In genomic region chr5:31452562-31452878, GRCm38 (mm10) we compare ENCODE assay signal across 8 mouse cellular contexts. TPM values are rescaled to one million over a fixed set of nuclear protein-coding genes. Genes with fewer than 3 reads are reported as not detected.
DNase-seq lines count a peak whose midpoint lies in the region; ATAC-seq and TF ChIP-seq lines count a peak whose summit lies in the region.

No protein-coding gene starts in this region.

- no peak for DNase-seq in lung, embryonic 14.5 days
- no peak for DNase-seq in lung, postnatal 10 days
- no peak for DNase-seq in limb, embryonic 14.5 days (ENCODE audit: low spot score)
- no peak for DNase-seq in urinary bladder, postnatal 25 days (ENCODE audit: low spot score)
- no peak for DNase-seq in frontal cortex, postnatal 36 days (ENCODE audit: low spot score in 2 of 2)
- no peak for DNase-seq in gastrocnemius, postnatal 10 days

- H3K27me3 ChIP-seq in lung, embryonic 14.5 days (ENCODE audit: insufficient read depth, low read length): no peaks in the 10 kb centered on the region
- H3K27me3 ChIP-seq in erythroblast, embryonic 14.5 days (ENCODE audit: control insufficient read depth): no peaks in the 10 kb centered on the region
- H3K27me3 ChIP-seq in limb, embryonic 14.5 days (ENCODE audit: control insufficient read depth, insufficient read depth, low read length): no peaks in the 10 kb centered on the region

- TF ChIP-seq CTCF in lung, embryonic 14.5 days (IDR thresholded peaks at IDR 0.05; ENCODE audit: low read depth): no peak
- TF ChIP-seq CTCF in olfactory bulb, adult 2 months (IDR thresholded peaks at IDR 0.05; ENCODE audit: insufficient read depth, low read depth, low read length): no peak

- peak overlapping the region; percentile 85 for H3K4me2 ChIP-seq in lung, embryonic 14.5 days
- peak overlapping the region; percentile 65 for H3K4me2 ChIP-seq in limb, embryonic 14.5 days (replicated peaks; ENCODE audit: low read depth, low read length, severe bottlenecking)

- no peaks in the 10 kb centered on the region for H3K9me3 ChIP-seq in lung, embryonic 14.5 days (ENCODE audit: low read depth, low read length)
- no peaks in the 10 kb centered on the region for H3K9me3 ChIP-seq in erythroblast, embryonic 14.5 days (ENCODE audit: control insufficient read depth, low read length)
- H3K9me3 ChIP-seq in limb, embryonic 14.5 days (ENCODE audit: control insufficient read depth, low read length): no peaks in the 10 kb centered on the region

- TF ChIP-seq POLR2A in limb, embryonic 14.5 days (IDR thresholded peaks at IDR 0.05; ENCODE audit: borderline replicate concordance, extremely low read depth, insufficient read depth, insufficient read length): 0 out of 2 replicates have a peak, but pooled peaks have one; percentile 13
- TF ChIP-seq POLR2A in olfactory bulb, adult 2 months (IDR thresholded peaks at IDR 0.05; ENCODE audit: insufficient read depth, low read depth, low read length): no peak

- peak overlapping the region; percentile 73 for H3K9ac ChIP-seq in lung, embryonic 14.5 days
- H3K9ac ChIP-seq in limb, embryonic 14.5 days (ENCODE audit: low read depth, low read length, severe bottlenecking): peak overlapping the region; percentile 66

- no peaks in the 10 kb centered on the region for H3K36me3 ChIP-seq in lung, embryonic 14.5 days (ENCODE audit: insufficient read depth)
- peaks cover 7% of the 10 kb centered on the region for H3K36me3 ChIP-seq in erythroblast, embryonic 14.5 days (ENCODE audit: control insufficient read depth)
- no peaks in the 10 kb centered on the region for H3K36me3 ChIP-seq in limb, embryonic 14.5 days (ENCODE audit: control insufficient read depth, insufficient read depth, low read length)

- no peak for ATAC-seq in lung, embryonic 14.5 days (ENCODE audit: insufficient read depth)
- no peak for ATAC-seq in limb, embryonic 14.5 days (ENCODE audit: low FRiP score, low read depth)

- H3K4me3 ChIP-seq in lung, embryonic 14.5 days (ENCODE audit: low read depth, low read length): peak overlapping the region; percentile 50
- H3K4me3 ChIP-seq in erythroblast, embryonic 14.5 days (replicated peaks): peak overlapping the region; percentile 77
- H3K4me3 ChIP-seq in limb, embryonic 14.5 days (replicated peaks; ENCODE audit: low read length): peak overlapping the region; percentile 50
- H3K4me3 ChIP-seq in olfactory bulb, adult 2 months (ENCODE audit: insufficient read depth, low read depth, low read length): peak overlapping the region; percentile 70

- 0 out of 2 replicates have a peak, but pooled peaks cover 5% of the 10 kb centered on the region for H3K4me1 ChIP-seq in lung, embryonic 14.5 days (ENCODE audit: insufficient read depth)
- peaks cover 26% of the 10 kb centered on the region for H3K4me1 ChIP-seq in erythroblast, embryonic 14.5 days (ENCODE audit: control insufficient read depth)
- H3K4me1 ChIP-seq in limb, embryonic 14.5 days (ENCODE audit: control insufficient read depth, insufficient read depth, low read length): peaks cover 11% of the 10 kb centered on the region
- peaks cover 2% of the 10 kb centered on the region; the same call in 1 of the 2 replicates for H3K4me1 ChIP-seq in olfactory bulb, adult 2 months (ENCODE audit: control insufficient read depth, insufficient read depth, low read length)

- peak overlapping the region; percentile 42; the same call in 1 of the 2 replicates for H3K27ac ChIP-seq in lung, embryonic 14.5 days (ENCODE audit: low read depth)
- H3K27ac ChIP-seq in limb, embryonic 14.5 days (replicated peaks; ENCODE audit: low read depth, low read length): no peak overlapping the region; the same call in 1 of the 2 replicates
- H3K27ac ChIP-seq in olfactory bulb, adult 2 months (ENCODE audit: insufficient read depth, low read depth, low read length): no peak overlapping the region

- 0% methylated on average over 11 of the region's 11 CpGs for WGBS in lung, embryonic 14.5 days
- 4% methylated on average over 11 of the region's 11 CpGs for WGBS in limb, embryonic 14.5 days
- WGBS in olfactory bulb, adult 2 months: under 1% methylated on average over 11 of the region's 11 CpGs

RNA-seq across cellular contexts. Expression of gene Zfp512, which starts 0.3 kb away (rescaled TPM):
- 50.1 and 51.8 TPM in 2 replicates for polyA plus RNA-seq in lung, embryonic 14.5 days (2014; fragmentation: Nextera tagmentation; extraction: Ambion mirVana)
- polyA plus RNA-seq in erythroblast, embryonic 14.5 days (2012): 0.64 and 0.87 TPM in 2 replicates
- 40.9 and 41.5 TPM in 2 replicates for polyA plus RNA-seq in limb, embryonic 14.5 days (2012; rRNA removed)
- 38.1 and 47.1 TPM in 2 replicates for polyA plus RNA-seq in limb, embryonic 14.5 days (2014; fragmentation: Nextera tagmentation; extraction: Ambion mirVana)
- polyA plus RNA-seq in olfactory bulb, adult 2 months (2012; ENCODE audit: insufficient read depth, insufficient read length, low replicate concordance, missing spikeins): not detected in 2 replicates
- total RNA-seq in gastrocnemius, postnatal 10 days (2021): 10 to 100 TPM; 12.4 to 17.4 TPM

RNA-seq across cellular contexts. Expression of gene 4930548H24Rik, which starts 33.0 kb away (rescaled TPM):
- 0.16 and 0.18 TPM in 2 replicates for polyA plus RNA-seq in lung, embryonic 14.5 days (2014; fragmentation: Nextera tagmentation; extraction: Ambion mirVana)
- polyA plus RNA-seq in erythroblast, embryonic 14.5 days (2012): not detected in 2 replicates
- polyA plus RNA-seq in limb, embryonic 14.5 days (2012; rRNA removed): 0.06 and 0.13 TPM in 2 replicates
- not detected in 2 replicates for polyA plus RNA-seq in limb, embryonic 14.5 days (2014; fragmentation: Nextera tagmentation; extraction: Ambion mirVana)
- polyA plus RNA-seq in olfactory bulb, adult 2 months (2012; ENCODE audit: insufficient read depth, insufficient read length, low replicate concordance, missing spikeins): not detected in 2 replicates
- under 1 TPM; 0.28 to 0.29 TPM for total RNA-seq in gastrocnemius, postnatal 10 days (2021)

RNA-seq across cellular contexts. Expression of gene Gpn1, which starts 42.0 kb away (rescaled TPM):
- polyA plus RNA-seq in lung, embryonic 14.5 days (2014; fragmentation: Nextera tagmentation; extraction: Ambion mirVana): 68.4 and 69.2 TPM in 2 replicates
- polyA plus RNA-seq in erythroblast, embryonic 14.5 days (2012): 0.31 and 0.81 TPM in 2 replicates
- 25.7 and 27.8 TPM in 2 replicates for polyA plus RNA-seq in limb, embryonic 14.5 days (2012; rRNA removed)
- 47.1 and 53.4 TPM in 2 replicates for polyA plus RNA-seq in limb, embryonic 14.5 days (2014; fragmentation: Nextera tagmentation; extraction: Ambion mirVana)
- polyA plus RNA-seq in olfactory bulb, adult 2 months (2012; ENCODE audit: insufficient read depth, insufficient read length, low replicate concordance, missing spikeins): not detected in 2 replicates
- total RNA-seq in gastrocnemius, postnatal 10 days (2021): 10 to 100 TPM; 19.9 to 22.0 TPM

Comparison
In these comparisons a context has a peak if more than half of its experiments do, and no peak if none do; other contexts are left out.
1. RNA of gene Zfp512, which starts 0.3 kb away (polyA plus RNA-seq): not detected in olfactory bulb, adult 2 months, 50.1 to 51.8 TPM in lung, embryonic 14.5 days and 38.1 to 47.1 TPM in limb, embryonic 14.5 days; 0.64 to 0.87 TPM in erythroblast, embryonic 14.5 days; every median in the first group is over 10 times any median in the second.
2. RNA of gene Gpn1, which starts 42.0 kb away (polyA plus RNA-seq): 68.4 to 69.2 TPM in lung, embryonic 14.5 days and 25.7 to 53.4 TPM in limb, embryonic 14.5 days; 0.31 to 0.81 TPM in erythroblast, embryonic 14.5 days and not detected in olfactory bulb, adult 2 months; every median in the first group is over 10 times any median in the second.
3. Peak in every context shown above with its lines, with median percentiles within 50 percentile points of each other: H3K4me3 ChIP-seq.